18 mouse cellular contexts compared by ENCODE assay signal in genomic region chr6:72888655-72889054, GRCm38 (mm10). TPM values are rescaled to one million over a fixed set of nuclear protein-coding genes. Genes with fewer than 3 reads are reported as not detected.
DNase-seq lines count a peak whose midpoint lies in the region; ATAC-seq and TF ChIP-seq lines count a peak whose summit lies in the region.
"Had no signal": no experiment of that assay in that cellular context is flagged by ENCODE, and none has a peak within 500 bp of the region (broad histone marks: within the 10 kb centered on the region; RNA-seq: fewer than 3 reads in every experiment).

No protein-coding gene starts in this region.

- POLR2A ChIA-PET in Patski (lab: Charles Lee): no interaction called here

- in situ Hi-C loops in Patski (cut with MboI; ENCODE audit: low pct_unique_long_range_greater_than_20kb): no loop called here

- no peak overlapping the region for H3K4me3 ChIP-seq in C2C12 (ENCODE audit: insufficient read depth, poor library complexity, severe bottlenecking)
- H3K4me3 ChIP-seq: embryonic facial prominence, embryonic 13.5 days; forebrain, embryonic 13.5 days; heart, embryonic 12.5 days; hindbrain, embryonic 10.5 days; intestine, embryonic 15.5 days had no signal

- peaks cover 99% of the 10 kb centered on the region for H3K79me3 ChIP-seq in C2C12 (ENCODE audit: low read depth)

- H3K79me2 ChIP-seq in C2C12 (ENCODE audit: control insufficient read depth, insufficient read depth): peaks cover 100% of the 10 kb centered on the region

- CTCF ChIA-PET in Patski (lab: Charles Lee): no interaction called here

- H3ac ChIP-seq in C2C12 (ENCODE audit: control insufficient read depth, insufficient read length, low read depth): no peak overlapping the region

- DNase-seq in adrenal gland, postnatal 36 days: peak; percentile 30 to 50
- no peak for DNase-seq in adrenal gland, postnatal 10 days
- no peak for DNase-seq in Patski (ENCODE audit: low read depth, low spot score)
- no peak for DNase-seq in heart, adult 18-20 months
- no peak for DNase-seq in right cerebral cortex, postnatal 14 days
- DNase-seq in kidney, postnatal 25 days: no peak
- DNase-seq: adrenal gland, adult 2 months; cerebellum, adult 11-12 months; cerebellum, adult 9-11 months; cerebellum, postnatal 36 days; gastrocnemius, postnatal 10 days; kidney, adult 18-20 months had no signal

- ATAC-seq in Patski: peak; percentile 73
- ATAC-seq: forebrain, embryonic 13.5 days; intestine, embryonic 15.5 days had no signal

- TF ChIP-seq CTCF in C2C12 (IDR thresholded peaks at IDR 0.05; ENCODE audit: control insufficient read depth, insufficient read depth, insufficient read length) (no peak), Patski (IDR thresholded peaks at IDR 0.05) (no peak)

- no peaks in the 10 kb centered on the region for H3K27me3 ChIP-seq in C2C12 (ENCODE audit: control insufficient read depth, insufficient read depth, insufficient read length)
- no peaks in the 10 kb centered on the region for H3K27me3 ChIP-seq in Patski
- H3K27me3 ChIP-seq: embryonic facial prominence, embryonic 13.5 days; forebrain, embryonic 13.5 days; heart, embryonic 12.5 days; intestine, embryonic 15.5 days had no signal

- peaks cover 3% of the 10 kb centered on the region for H3K36me3 ChIP-seq in C2C12 (ENCODE audit: control insufficient read depth, insufficient read depth)
- H3K36me3 ChIP-seq: intestine, embryonic 15.5 days had no signal

TF ChIP-seq in C2C12, 6 proteins besides CTCF, POLR2A, EP300 and RAD21:
- no peak for TF ChIP-seq CEBPB (IDR thresholded peaks at IDR 0.05; ENCODE audit: low read depth)
- peak; percentile 47 for TF ChIP-seq MYOD1 (IDR thresholded peaks at IDR 0.05; ENCODE audit: control insufficient read depth, insufficient read length, low read depth)
- no peak for TF ChIP-seq USF1 (IDR thresholded peaks at IDR 0.05; ENCODE audit: low read depth)

RNA-seq across cellular contexts. Expression of gene Kcmf1, which starts 11.1 kb away (rescaled TPM):
- total RNA-seq in adrenal gland, postnatal 36 days (2021): 100 to 1,000 TPM in 1 of 2 experiments, 10 to 100 TPM in 1; 88.9 to 100 TPM
- 10 to 100 TPM; 85.5 to 91.6 TPM for total RNA-seq in adrenal gland, postnatal 10 days (2021)
- 56.7 TPM for polyA plus RNA-seq in C2C12 (2012; fragmentation: generic; extraction: Trizol)
- 98.3 TPM for polyA plus RNA-seq in Patski (2021)
- total RNA-seq in heart, adult 18-20 months (2021): 100 to 1,000 TPM in 1 of 2 experiments, 10 to 100 TPM in 1; 97.7 to 104 TPM

Comparison
In these comparisons a context has a peak if more than half of its experiments do, and no peak if none do; other contexts are left out.
1. DNase-seq: peak in adrenal gland, postnatal 36 days (2 of 2); none in adrenal gland, postnatal 10 days (single experiment), Patski (single experiment), heart, adult 18-20 months (0 of 2), right cerebral cortex, postnatal 14 days (single experiment) and kidney, postnatal 25 days (0 of 2).